Mouse (Mus musculus) neural tube, embryonic 12.5 days (tissue): ENCODE data around the gene Fam160b1. TPM values are rescaled to one million over a fixed set of nuclear protein-coding genes. Genes with fewer than 3 reads are reported as not detected.
A peak's percentile ranks its signal among the peaks of the same experiment; 100 is the strongest.

Source experiments
- ATAC-seq: fragments of 200-750 bp; cut with Nextera tagmentation; 2 replicates; pipeline ENCODE4 v1.8.0; 2017; ENCODE audit warnings: low read depth, mild to moderate bottlenecking, moderate TSS enrichment, moderate library complexity; ENCODE audit not compliant: low FRiP score
- H3K27ac ChIP-seq: fragments of 300-500 bp; sonication (generic); 2 replicates; pipeline ENCODE4 v1.5.1; 2016
- H3K27me3 ChIP-seq: fragments of 300-500 bp; sonication (generic); replicated peaks from 2 replicates; pipeline ENCODE4 v1.6.1; 2016; ENCODE audit warnings: mild to moderate bottlenecking
- H3K36me3 ChIP-seq: fragments of 300-500 bp; sonication (generic); 2 replicates; pipeline ENCODE4 v1.6.1; 2016; ENCODE audit warnings: mild to moderate bottlenecking
- H3K4me1 ChIP-seq: fragments of 300-500 bp; sonication (generic); 2 replicates; pipeline ENCODE4 v1.6.1; 2016
- H3K4me2 ChIP-seq: fragments of 300-500 bp; sonication (generic); replicated peaks from 2 replicates; pipeline ENCODE4 v1.6.1; 2016; ENCODE audit warnings: mild to moderate bottlenecking
- H3K4me3 ChIP-seq: fragments of 300-500 bp; sonication (generic); 2 replicates; pipeline ENCODE4 v1.5.1; 2016
- H3K9ac ChIP-seq: fragments of 300-500 bp; sonication (generic); 2 replicates; pipeline ENCODE4 v1.6.1; 2016; ENCODE audit warnings: mild to moderate bottlenecking
- H3K9me3 ChIP-seq: fragments of 300-500 bp; sonication (generic); 2 replicates; pipeline ENCODE4 v1.6.1; 2016; ENCODE audit warnings: mild to moderate bottlenecking
- WGBS: fragments of 180-500 bp; shearing (Covaris S2); methylation state at CpG from one replicate; pipeline ENCODE4 v1.1.7; 2016; 5-methylcytosine and 5-hydroxymethylcytosine counted together
- polyA plus RNA-seq: library from polyadenylated mRNA; unstranded; fragments of >200 nt; fragmentation: Nextera tagmentation; extraction: Ambion mirVana; gene quantifications from 2 replicates; pipeline ENCODE4 v1.2.1, GENCODE M21; 2016

Gene Fam160b1
- polyA plus RNA-seq, 1 experiment from 2014 or later = 19.3 TPM

DNA sequence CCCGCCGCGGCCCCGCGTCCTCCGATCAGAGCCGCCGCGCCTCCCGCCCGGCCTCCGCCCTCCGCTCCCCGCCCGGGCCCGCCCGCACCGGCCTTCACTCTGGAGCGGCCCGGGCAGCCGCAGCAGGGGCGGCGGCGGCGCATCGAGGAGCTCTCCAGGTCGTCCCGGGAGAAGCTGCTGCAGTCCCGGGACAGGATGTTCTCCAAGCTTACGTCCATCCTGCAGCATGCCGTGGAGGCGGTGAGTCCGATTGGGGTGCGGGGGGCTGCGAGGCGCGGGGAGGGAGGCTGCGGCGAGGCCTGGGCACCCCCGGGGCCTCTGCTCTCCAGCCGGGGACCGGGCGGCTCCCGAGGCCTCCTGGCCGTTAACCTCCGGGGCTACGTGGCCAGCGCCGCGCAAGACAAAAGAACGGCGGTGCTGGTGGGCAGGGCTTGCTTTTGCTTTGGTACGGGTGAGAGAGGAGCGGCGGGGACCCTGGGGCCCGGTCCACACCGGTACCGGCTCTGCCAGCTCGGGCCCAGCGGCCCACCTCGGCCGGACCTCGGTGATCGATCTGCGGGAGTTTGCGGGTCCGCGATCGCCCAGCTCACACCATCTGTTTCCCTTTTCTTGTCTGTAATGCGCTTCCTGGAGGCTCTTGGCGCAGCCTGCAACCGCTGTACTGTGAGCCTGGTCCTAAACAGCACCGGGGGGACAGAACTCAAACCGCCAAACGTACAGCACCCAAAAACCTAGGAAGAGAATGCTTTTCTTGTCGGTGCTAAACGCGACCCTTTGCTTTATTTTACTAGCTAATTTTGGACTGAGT lies 855 bp downstream of the Fam160b1 start:
- H3K4me2 ChIP-seq = peak overlapping the region; percentile 57
- peak; percentile 63 for ATAC-seq
- H3K9me3 ChIP-seq = no peaks in the 10 kb centered on the region
- H3K27me3 ChIP-seq = no peaks in the 10 kb centered on the region
- WGBS = under 1% methylated on average over 74 of the region's 78 CpGs
- peak overlapping the region; percentile 95 for H3K27ac ChIP-seq
- H3K36me3 ChIP-seq = no peaks in the 10 kb centered on the region
- H3K4me1 ChIP-seq = peaks cover 41% of the 10 kb centered on the region
- peak overlapping the region; percentile 92 for H3K4me3 ChIP-seq
- peak overlapping the region; percentile 98 for H3K9ac ChIP-seq

DNA sequence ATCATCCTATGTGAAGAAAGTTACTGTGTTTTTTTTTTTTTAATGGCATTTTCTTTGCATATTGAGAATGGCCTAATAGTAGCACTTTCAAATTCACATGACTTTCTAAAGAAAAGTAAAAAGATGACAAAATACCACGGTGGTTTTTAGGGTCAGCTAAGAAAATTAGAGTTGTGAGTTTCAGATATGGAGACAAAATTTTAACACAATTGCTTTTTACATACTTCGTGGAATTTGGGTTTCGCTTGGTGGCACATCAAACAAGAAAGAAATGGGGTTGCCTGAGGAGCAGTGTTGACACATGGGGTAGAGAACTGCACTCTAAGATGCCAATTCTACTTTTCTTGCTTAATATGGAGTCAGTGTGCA lies 1.4 kb downstream of the Fam160b1 start:
- Histone ChIP-seq H3K9me3 (no peaks in the 10 kb centered on the region), H3K36me3 (no peaks in the 10 kb centered on the region), H3K4me2 (peak overlapping the region; percentile 57), H3K27ac (no peak overlapping the region), H3K27me3 (no peaks in the 10 kb centered on the region), H3K4me1 (peaks cover 46% of the 10 kb centered on the region), H3K9ac (peak overlapping the region; percentile 98), H3K4me3 (peak overlapping the region; percentile 92)
- no peak for ATAC-seq
- WGBS = 22% methylated on average over 3 of the region's 3 CpGs

DNA sequence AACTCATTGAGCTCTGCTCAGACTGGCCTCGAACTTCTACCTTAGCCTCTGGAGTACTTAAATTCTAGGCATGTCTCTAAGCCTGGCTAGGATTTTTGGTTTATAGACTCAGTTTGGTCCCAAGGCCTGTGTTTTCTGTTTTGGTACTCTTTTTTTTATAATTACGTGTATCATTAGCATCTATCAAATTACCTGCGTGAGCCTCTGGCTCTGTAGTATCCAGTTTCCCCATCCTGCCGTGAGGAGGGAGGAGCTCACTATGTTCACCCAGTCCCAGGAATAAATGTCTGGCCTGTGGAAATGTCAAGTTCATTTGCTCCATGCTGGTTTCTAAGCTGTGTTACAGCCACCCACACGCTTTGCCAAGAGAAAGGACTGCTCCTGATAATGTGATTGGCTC lies 2.1 kb downstream of the Fam160b1 start:
- peak overlapping the region; percentile 57 for H3K4me2 ChIP-seq
- peaks cover 2% of the 10 kb centered on the region; the same call in 1 of the 2 replicates for H3K36me3 ChIP-seq
- H3K27me3 ChIP-seq = no peaks in the 10 kb centered on the region
- peak overlapping the region; percentile 42 for H3K9ac ChIP-seq
- H3K4me3 ChIP-seq = peak overlapping the region; percentile 19; the same call in 1 of the 2 replicates
- WGBS = 55% methylated on average over 5 of the region's 5 CpGs
- H3K27ac ChIP-seq = no peak overlapping the region
- H3K9me3 ChIP-seq = no peaks in the 10 kb centered on the region
- H3K4me1 ChIP-seq = peaks cover 47% of the 10 kb centered on the region
- no peak for ATAC-seq

DNA sequence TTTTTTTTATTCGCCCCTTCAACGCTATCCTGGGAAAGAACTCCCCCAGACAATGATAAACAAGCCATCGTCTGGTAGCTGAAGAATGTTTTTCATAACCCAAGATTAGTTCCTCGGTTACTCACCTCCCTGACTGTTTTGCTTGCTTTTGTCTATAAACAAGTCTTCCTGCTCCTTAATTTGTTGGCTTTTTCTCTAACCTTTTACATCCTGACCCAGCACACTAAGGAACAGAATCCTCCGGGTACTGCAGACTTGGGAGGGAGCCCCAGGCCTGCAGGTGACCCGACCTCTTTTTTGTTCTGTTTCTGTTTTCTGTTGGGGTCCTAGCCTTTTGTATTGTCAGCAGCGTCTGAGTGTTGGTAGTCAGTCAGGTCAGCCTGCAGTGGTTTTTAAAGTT lies 2.6 kb downstream of the Fam160b1 start:
- H3K4me2 ChIP-seq = peak overlapping the region; percentile 57
- H3K9ac ChIP-seq = 0 out of 2 replicates have a peak overlapping the region, but pooled peaks have one; percentile 42
- no peaks in the 10 kb centered on the region for H3K9me3 ChIP-seq
- no peak overlapping the region for H3K27ac ChIP-seq
- H3K4me1 ChIP-seq = peaks cover 47% of the 10 kb centered on the region
- H3K36me3 ChIP-seq = peaks cover 7% of the 10 kb centered on the region; the same call in 1 of the 2 replicates
- ATAC-seq = no peak
- H3K4me3 ChIP-seq = 0 out of 2 replicates have a peak overlapping the region, but pooled peaks have one; percentile 19
- 55% methylated on average over 7 of the region's 7 CpGs for WGBS
- H3K27me3 ChIP-seq = no peaks in the 10 kb centered on the region

DNA sequence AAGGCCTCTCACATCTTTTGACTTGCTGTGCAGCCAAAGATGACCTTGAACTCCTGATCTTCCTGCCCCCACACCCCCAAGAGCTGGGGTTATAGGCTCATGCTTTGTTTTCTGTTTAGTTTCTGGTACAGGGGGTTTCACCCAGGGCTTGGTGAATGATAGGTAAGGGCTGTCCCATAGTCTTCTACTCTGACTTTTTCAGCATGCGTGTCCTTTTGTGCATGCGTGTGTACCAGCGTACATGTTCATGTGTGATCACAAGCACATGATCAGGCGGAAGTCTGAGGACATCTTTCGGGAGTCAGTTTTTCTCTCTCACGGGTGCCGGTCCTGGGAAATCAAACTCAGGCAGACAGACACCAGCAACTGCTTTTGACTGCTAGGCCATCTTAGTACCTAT lies 3.1 kb downstream of the Fam160b1 start:
- Histone ChIP-seq H3K36me3 (peaks cover 8% of the 10 kb centered on the region; the same call in 1 of the 2 replicates), H3K4me2 (peak overlapping the region; percentile 57), H3K9ac (no peak overlapping the region), H3K27ac (no peak overlapping the region), H3K4me3 (no peak overlapping the region), H3K4me1 (peaks cover 47% of the 10 kb centered on the region), H3K27me3 (no peaks in the 10 kb centered on the region), H3K9me3 (no peaks in the 10 kb centered on the region)
- WGBS = 92% methylated on average over 7 of the region's 7 CpGs
- no peak for ATAC-seq

DNA sequence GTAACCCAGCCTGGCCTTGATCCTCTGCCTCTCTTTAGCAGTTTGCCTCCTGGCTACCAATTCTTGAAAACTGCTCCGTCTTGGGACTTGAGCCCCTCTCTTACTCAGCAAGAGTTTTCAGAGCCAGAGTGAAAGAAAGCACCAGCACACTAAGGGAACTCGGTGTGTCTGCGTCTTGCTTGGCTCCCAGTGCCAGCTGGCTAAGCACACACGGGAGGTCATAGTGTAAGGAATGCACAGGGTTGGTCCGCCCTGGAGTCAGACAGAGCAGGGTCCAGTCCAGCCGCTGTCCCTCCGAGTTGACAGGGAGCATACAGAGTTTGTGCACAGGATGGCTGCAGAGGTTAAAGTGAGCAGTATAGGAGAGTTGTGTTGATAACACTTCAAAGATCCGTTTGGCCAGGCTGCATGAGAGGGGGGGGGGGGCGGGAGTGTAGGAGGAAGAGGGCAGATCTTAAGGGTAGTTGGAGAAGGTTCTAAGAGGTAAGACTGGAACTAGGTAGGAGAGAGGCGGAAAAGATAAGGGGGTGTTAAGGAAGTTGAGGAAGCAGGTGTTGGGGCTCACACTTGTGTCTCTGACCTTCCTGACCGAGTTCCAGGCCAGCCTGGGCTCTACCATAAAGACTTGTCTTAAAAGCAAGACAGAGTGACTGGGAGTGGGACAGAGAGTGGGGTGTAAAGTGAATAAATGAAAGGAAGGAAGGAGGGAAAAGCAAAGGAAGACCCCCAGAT lies 4.6 kb downstream of the Fam160b1 start:
- Histone ChIP-seq H3K27me3 (no peaks in the 10 kb centered on the region), H3K9ac (no peak overlapping the region), H3K4me3 (no peak overlapping the region), H3K4me1 (peaks cover 42% of the 10 kb centered on the region), H3K27ac (no peak overlapping the region), H3K9me3 (no peaks in the 10 kb centered on the region), H3K36me3 (peaks cover 23% of the 10 kb centered on the region), H3K4me2 (peak overlapping the region; percentile 21)
- WGBS = 65% methylated on average over 11 of the region's 11 CpGs
- no peak for ATAC-seq

DNA sequence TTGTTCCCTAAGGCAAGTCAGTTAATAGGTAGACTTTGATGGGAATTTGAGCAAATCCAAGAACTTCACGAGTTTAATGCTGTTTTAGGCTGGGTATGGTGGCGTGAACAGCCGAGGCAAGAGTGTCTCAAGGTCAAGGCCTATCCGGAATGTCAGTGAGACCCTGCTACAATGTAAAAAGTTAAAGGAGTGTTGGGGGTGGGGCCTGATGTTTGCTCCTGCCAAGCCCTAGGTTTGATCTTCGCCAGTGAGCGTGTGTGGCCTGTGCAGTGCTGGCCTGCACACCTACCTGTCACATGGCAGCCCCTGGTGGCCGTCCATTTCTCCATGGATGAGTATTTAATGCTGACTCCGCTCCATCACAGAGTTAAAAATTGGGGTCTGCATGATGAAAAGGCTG lies 5.5 kb downstream of the Fam160b1 start:
- Histone ChIP-seq H3K4me1 (peaks cover 40% of the 10 kb centered on the region), H3K9ac (no peak overlapping the region), H3K27me3 (no peaks in the 10 kb centered on the region), H3K27ac (no peak overlapping the region), H3K4me2 (no peak overlapping the region), H3K9me3 (no peaks in the 10 kb centered on the region), H3K36me3 (peaks cover 32% of the 10 kb centered on the region), H3K4me3 (no peak overlapping the region)
- ATAC-seq = no peak
- 69% methylated on average over 8 of the region's 8 CpGs for WGBS

DNA sequence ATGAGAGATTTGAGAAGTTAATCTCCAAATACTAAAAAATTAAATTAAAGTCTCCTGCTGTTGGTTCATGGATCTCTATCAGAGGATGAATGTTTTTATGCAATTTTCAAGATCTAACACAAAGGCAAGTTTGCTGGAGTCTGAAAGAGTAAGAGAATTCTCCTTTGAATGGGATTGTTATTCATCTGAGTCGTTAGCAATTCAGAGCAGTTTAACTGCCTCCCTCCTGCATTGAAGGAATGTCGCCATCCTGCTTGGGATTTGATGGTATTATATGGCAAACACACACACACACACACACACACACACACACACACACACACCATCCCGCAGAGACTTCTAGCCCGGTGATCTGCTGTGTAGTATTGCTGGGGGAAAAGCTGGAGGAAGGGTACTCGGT lies 6.1 kb downstream of the Fam160b1 start:
- H3K27ac ChIP-seq = no peak overlapping the region
- ATAC-seq = no peak

DNA sequence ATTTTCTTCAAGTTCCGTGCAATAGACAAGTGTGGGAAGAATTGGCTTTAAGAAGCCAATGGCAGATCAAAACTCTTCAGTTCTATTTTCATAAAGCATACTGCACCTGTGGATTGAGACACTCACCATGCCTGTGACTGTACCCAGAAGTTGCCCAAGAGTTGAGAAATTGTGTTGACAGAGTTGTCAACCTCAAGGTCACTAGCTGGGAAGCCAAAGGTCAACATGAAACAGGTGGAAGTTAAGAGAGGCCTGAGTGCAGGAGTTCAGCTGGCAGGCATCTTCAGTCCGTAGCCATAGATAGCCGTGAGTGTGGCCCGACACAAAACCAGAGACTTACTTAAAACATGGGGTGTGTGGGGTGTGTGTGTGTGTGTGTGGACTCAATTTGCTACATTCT lies 6.7 kb downstream of the Fam160b1 start:
- ATAC-seq = no peak
- Histone ChIP-seq H3K4me1 (peaks cover 40% of the 10 kb centered on the region), H3K27ac (no peak overlapping the region), H3K4me2 (no peak overlapping the region), H3K9ac (no peak overlapping the region), H3K27me3 (no peaks in the 10 kb centered on the region), H3K36me3 (peaks cover 44% of the 10 kb centered on the region), H3K4me3 (no peak overlapping the region), H3K9me3 (no peaks in the 10 kb centered on the region)
- WGBS = 88% methylated on average over 4 of the region's 4 CpGs

More for the DNA sequence above, 6.1 kb downstream of the Fam160b1 start:
- H3K4me3 ChIP-seq = no peak overlapping the region
- H3K4me2 ChIP-seq = no peak overlapping the region
- no peaks in the 10 kb centered on the region for H3K27me3 ChIP-seq
- H3K4me1 ChIP-seq = peaks cover 40% of the 10 kb centered on the region
- no peaks in the 10 kb centered on the region for H3K9me3 ChIP-seq
- no peak overlapping the region for H3K9ac ChIP-seq
- H3K36me3 ChIP-seq = peaks cover 39% of the 10 kb centered on the region
- 44% methylated on average over 5 of the region's 5 CpGs for WGBS

DNA sequence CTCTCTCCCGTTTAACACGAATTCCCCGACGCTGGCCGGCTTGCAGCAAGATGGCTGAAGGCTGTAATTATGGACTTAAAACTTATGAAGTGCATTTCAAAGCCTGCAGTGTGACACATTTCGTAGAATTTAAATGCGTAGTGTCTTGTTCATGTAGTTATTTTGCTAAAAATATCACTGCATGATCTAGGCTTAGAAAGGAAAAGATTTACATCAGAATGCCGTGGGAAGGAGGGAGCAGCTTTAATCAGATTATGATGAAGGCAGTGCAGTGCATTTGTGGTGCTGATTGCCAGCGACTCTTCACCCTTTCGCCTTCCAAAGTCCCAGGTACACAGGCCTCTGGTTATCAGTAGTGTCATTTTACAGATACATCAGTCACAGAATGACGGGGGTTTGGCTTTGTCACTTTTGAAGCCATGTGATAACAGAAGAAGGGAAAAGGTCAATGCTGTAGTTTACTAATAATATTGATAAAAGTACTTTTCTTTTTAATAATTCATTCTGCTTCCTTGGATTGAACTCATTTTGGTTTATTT lies 7.4 kb downstream of the Fam160b1 start:
- no peak for ATAC-seq
- no peaks in the 10 kb centered on the region for H3K9me3 ChIP-seq
- H3K27ac ChIP-seq = no peak overlapping the region
- peaks cover 35% of the 10 kb centered on the region for H3K4me1 ChIP-seq
- H3K4me3 ChIP-seq = no peak overlapping the region
- 88% methylated on average over 11 of the region's 11 CpGs for WGBS
- H3K27me3 ChIP-seq = no peaks in the 10 kb centered on the region
- no peak overlapping the region for H3K9ac ChIP-seq
- H3K36me3 ChIP-seq = peaks cover 51% of the 10 kb centered on the region
- H3K4me2 ChIP-seq = no peak overlapping the region

DNA sequence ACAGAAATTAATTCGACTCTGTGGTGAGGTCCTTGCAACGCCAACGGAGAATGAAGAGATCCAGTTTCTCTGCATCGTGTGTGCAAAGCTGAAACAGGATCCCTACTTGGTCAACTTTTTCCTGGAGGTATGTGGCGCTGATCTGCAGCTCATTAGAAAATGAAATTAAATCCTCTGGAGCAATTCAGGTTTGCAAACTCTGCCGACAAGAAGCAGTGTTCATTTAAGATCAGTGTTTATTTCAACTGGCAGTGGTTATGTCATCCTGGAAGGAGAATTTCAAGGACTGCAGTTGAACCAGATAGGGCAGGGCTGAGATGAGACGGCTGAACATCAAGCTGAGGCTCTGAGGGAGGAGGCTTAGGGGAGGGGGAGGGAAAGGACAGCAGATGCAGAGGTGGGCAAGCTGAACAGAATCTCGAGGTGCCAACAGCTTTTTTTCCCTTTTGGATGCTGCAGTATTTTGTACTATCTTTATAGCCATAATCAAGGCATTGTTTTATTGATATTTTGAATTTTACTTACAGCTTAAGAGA lies 12.9 kb downstream of the Fam160b1 start:
- no peak for ATAC-seq
- no peaks in the 10 kb centered on the region for H3K27me3 ChIP-seq
- no peaks in the 10 kb centered on the region for H3K4me1 ChIP-seq
- no peaks in the 10 kb centered on the region for H3K9me3 ChIP-seq
- WGBS = 91% methylated on average over 8 of the region's 8 CpGs
- no peak overlapping the region for H3K4me3 ChIP-seq
- H3K9ac ChIP-seq = no peak overlapping the region
- peaks cover 93% of the 10 kb centered on the region for H3K36me3 ChIP-seq
- H3K4me2 ChIP-seq = no peak overlapping the region
- no peak overlapping the region for H3K27ac ChIP-seq

DNA sequence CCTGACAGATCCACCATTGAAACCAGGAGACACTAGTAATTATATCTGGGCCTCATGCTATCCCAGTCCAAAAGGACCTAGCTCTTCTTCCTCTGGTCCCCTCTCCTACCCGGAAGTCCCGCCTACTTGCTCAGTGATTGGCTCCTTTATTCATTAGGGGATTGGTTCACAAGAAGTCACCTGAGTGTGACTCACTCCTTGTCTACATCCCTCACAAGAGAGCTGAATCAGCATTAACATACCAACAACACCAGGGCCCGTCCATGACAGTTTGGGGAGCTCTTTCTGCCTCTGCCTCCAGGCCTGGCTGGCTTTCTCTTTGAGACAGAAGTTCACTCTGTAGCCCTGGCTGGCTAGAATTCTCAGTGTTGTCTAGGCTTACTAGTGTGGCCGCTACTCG lies 14.7 kb downstream of the Fam160b1 start:
- peaks cover 91% of the 10 kb centered on the region for H3K36me3 ChIP-seq

More for the DNA sequence above, 14.7 kb downstream of the Fam160b1 start:
- H3K9ac ChIP-seq = no peak overlapping the region
- H3K4me2 ChIP-seq = no peak overlapping the region
- H3K27me3 ChIP-seq = no peaks in the 10 kb centered on the region
- H3K4me3 ChIP-seq = no peak overlapping the region
- H3K27ac ChIP-seq = no peak overlapping the region
- H3K9me3 ChIP-seq = no peaks in the 10 kb centered on the region
- no peaks in the 10 kb centered on the region for H3K4me1 ChIP-seq
- ATAC-seq = no peak
- 81% methylated on average over 5 of the region's 5 CpGs for whole genome bisulfite sequencing
